Mouse (Mus musculus) lung, embryonic 14.5 days (tissue): ENCODE data around the gene Krt9. TPM values are rescaled to one million over a fixed set of nuclear protein-coding genes. Genes with fewer than 3 reads are reported as not detected.

Experiments used
- ATAC-seq: fragments of 200-750 bp; cut with Nextera tagmentation; 2 replicates; pipeline ENCODE4 v1.8.0; 2017; ENCODE audit warnings: mild to moderate bottlenecking, moderate TSS enrichment, moderate library complexity; ENCODE audit not compliant: insufficient read depth
- DNase-seq: peaks from one replicate; pipeline ENCODE4 v3.0.0-alpha.2; 2015
- H3K27ac ChIP-seq: fragments of 300-500 bp; sonication (generic); 2 replicates; pipeline ENCODE4 v1.5.1; 2014; ENCODE audit warnings: low read depth, mild to moderate bottlenecking, moderate library complexity
- H3K27me3 ChIP-seq: fragments of 300-500 bp; sonication (generic); 2 replicates; pipeline ENCODE4 v1.6.1; 2014; ENCODE audit warnings: low read length, control low read depth; ENCODE audit not compliant: insufficient read depth
- H3K36me3 ChIP-seq: fragments of 300-500 bp; sonication (generic); 2 replicates; pipeline ENCODE4 v1.6.1; 2014; ENCODE audit warnings: control low read depth; ENCODE audit not compliant: insufficient read depth
- H3K4me1 ChIP-seq: fragments of 300-500 bp; sonication (generic); 2 replicates; pipeline ENCODE4 v1.6.1; 2014; ENCODE audit warnings: antibody characterized with exemption, control low read depth; ENCODE audit not compliant: insufficient read depth
- H3K4me2 ChIP-seq: fragments of 300-500 bp; sonication (generic); 2 replicates; pipeline ENCODE4 v1.6.1; 2014; ENCODE audit warnings: mild to moderate bottlenecking
- H3K4me3 ChIP-seq: fragments of 300-500 bp; sonication (generic); 2 replicates; pipeline ENCODE4 v1.5.1; 2014; ENCODE audit warnings: low read depth, low read length
- H3K9ac ChIP-seq: fragments of 300-500 bp; sonication (generic); 2 replicates; pipeline ENCODE4 v1.6.1; 2014
- H3K9me3 ChIP-seq: fragments of 300-500 bp; sonication (generic); 2 replicates; pipeline ENCODE4 v1.6.1; 2016; ENCODE audit warnings: low read depth, low read length, control low read depth
- CTCF ChIP-seq: IDR thresholded peaks from 2 replicates; pipeline ENCODE4 v1.5.1; 2016; ENCODE audit warnings: antibody characterized with exemption, low read depth
- WGBS: fragments of 180-500 bp; shearing (Covaris S2); extraction: QIAGEN DNeasy Blood & Tissue Kit; methylation state at CpG from one replicate; pipeline ENCODE4 v1.1.7; 2014; 5-methylcytosine and 5-hydroxymethylcytosine counted together
- polyA plus RNA-seq: library from polyadenylated mRNA; unstranded; fragments of >200 nt; fragmentation: Nextera tagmentation; extraction: Ambion mirVana; gene quantifications from 2 replicates; pipeline ENCODE4 v1.2.1, GENCODE M21; 2014

The Krt9 gene
- polyA plus RNA-seq, 1 experiment from 2014 or later = not detected

DNA sequence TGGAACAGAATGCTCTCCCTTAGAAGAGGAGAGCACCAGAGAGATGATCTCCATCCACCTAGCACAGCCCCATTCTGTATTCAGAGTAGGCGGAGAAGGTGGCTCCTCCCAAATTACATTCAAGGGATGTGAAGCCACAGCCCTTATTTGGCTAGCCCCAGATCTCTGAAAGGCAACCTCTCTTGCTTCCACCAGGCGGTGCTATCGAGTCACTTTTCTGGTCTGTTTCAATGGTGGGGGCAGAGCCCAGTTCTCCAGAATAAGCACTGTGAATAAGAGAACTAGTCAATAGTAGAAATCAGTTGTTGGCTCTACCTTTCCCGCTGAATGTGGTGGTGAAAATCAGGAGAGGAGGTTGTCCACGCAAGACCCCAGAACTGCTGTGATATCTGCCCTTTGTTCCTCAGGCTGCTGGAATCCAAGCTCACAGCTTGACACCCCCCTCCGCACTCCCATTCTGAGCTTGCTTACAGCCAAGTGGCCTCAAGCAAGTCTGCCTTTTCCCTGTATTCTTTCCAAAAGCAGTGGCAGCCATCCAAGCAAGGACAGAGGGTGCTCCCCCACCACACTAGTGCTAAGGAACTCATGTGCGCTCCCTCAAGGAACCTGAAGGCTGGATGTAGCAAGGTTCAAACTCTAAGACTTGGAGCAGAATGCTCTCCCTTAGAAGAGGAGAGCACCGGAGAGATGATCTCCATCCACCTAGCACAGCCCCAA is 7.2 kb upstream of the Krt9 start:
- Histone ChIP-seq H3K27me3 (no peaks in the 10 kb centered on the region), H3K27ac (no peak overlapping the region), H3K4me3 (no peak overlapping the region), H3K9me3 (no peaks in the 10 kb centered on the region), H3K36me3 (no peaks in the 10 kb centered on the region), H3K4me2 (no peak overlapping the region), H3K9ac (no peak overlapping the region), H3K4me1 (no peaks in the 10 kb centered on the region)
- DNase-seq = peak; percentile 31
- WGBS = 41% methylated on average over 8 of the region's 8 CpGs
- TF ChIP-seq CTCF = peak; percentile 57
- ATAC-seq = no peak

GRCm38 (mm10) chr11:100198666-100199065 is 5.6 kb upstream of the Krt9 start:
- H3K4me1 ChIP-seq = no peaks in the 10 kb centered on the region
- no peak for DNase-seq
- H3K27ac ChIP-seq = no peak overlapping the region
- no peaks in the 10 kb centered on the region for H3K9me3 ChIP-seq
- ATAC-seq = no peak
- no peak overlapping the region for H3K4me2 ChIP-seq
- no peaks in the 10 kb centered on the region for H3K36me3 ChIP-seq
- H3K27me3 ChIP-seq = no peaks in the 10 kb centered on the region
- no peak for TF ChIP-seq CTCF
- H3K9ac ChIP-seq = no peak overlapping the region
- no peak overlapping the region for H3K4me3 ChIP-seq
- 64% methylated on average over 4 of the region's 4 CpGs for WGBS

- no peak overlapping the region for H3K27ac ChIP-seq
- no peak for DNase-seq
- no peaks in the 10 kb centered on the region for H3K27me3 ChIP-seq
- ATAC-seq = no peak
- no peak for TF ChIP-seq CTCF
- H3K4me3 ChIP-seq = no peak overlapping the region
- no peaks in the 10 kb centered on the region for H3K4me1 ChIP-seq
- no peak overlapping the region for H3K9ac ChIP-seq
- no peaks in the 10 kb centered on the region for H3K36me3 ChIP-seq
- H3K4me2 ChIP-seq = no peak overlapping the region
- 93% methylated on average over 3 of the region's 3 CpGs for WGBS
- no peaks in the 10 kb centered on the region for H3K9me3 ChIP-seq
These were observed 1.2 kb downstream of the Krt9 start for GRCm38 (mm10) chr11:100191820-100192219.

DNA sequence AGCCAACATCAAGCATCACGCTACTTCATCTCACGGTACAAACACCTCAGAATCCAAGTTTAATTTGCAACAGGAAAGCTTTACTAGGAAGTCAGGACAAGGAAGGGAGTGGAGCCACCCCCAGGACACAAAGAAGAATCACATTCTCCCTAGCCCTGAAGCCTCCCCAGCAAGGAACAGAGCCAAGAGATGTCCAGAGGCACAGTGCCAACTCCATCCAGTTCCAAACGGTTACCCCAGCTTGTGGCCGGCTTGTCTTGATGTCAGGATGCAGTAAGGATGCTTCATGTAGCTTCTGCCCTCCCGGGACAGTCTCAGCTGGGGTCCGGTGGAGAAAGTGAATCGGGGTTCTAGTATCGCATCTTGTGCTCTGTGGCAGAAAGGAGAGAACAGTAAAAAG is 6.3 kb downstream of the Krt9 start:
- WGBS = 83% methylated on average over 8 of the region's 8 CpGs
- no peak for TF ChIP-seq CTCF
- no peaks in the 10 kb centered on the region for H3K9me3 ChIP-seq
- H3K4me1 ChIP-seq = no peaks in the 10 kb centered on the region
- H3K36me3 ChIP-seq = no peaks in the 10 kb centered on the region
- DNase-seq (no peak), ATAC-seq (no peak)
- H3K4me3 ChIP-seq = no peak overlapping the region
- no peak overlapping the region for H3K9ac ChIP-seq
- no peaks in the 10 kb centered on the region for H3K27me3 ChIP-seq
- H3K27ac ChIP-seq = no peak overlapping the region
- no peak overlapping the region for H3K4me2 ChIP-seq

DNA sequence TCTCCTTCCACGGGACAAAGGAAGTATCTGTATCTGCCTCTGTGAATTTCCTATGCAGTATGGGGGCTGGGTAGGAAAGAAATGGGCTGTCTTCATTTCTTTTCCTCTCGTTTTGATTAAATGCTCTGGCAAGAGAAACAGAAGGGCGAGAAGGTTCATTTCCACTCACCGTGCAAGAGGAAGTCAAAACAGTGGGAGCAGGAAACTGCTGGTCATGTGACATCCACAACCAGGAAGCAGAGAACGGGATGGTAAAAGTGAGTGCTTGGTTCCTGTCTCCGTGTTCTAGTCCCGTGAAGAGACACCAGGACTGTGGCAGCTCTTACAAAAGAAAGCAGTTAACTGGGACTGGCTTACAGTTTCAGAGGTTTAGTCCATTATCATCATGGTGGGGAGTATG is 11.3 kb downstream of the Krt9 start:
- Histone ChIP-seq H3K36me3 (no peaks in the 10 kb centered on the region), H3K4me1 (no peaks in the 10 kb centered on the region), H3K4me2 (no peak overlapping the region), H3K27ac (no peak overlapping the region), H3K9ac (no peak overlapping the region), H3K4me3 (no peak overlapping the region), H3K27me3 (no peaks in the 10 kb centered on the region), H3K9me3 (no peaks in the 10 kb centered on the region)
- TF ChIP-seq CTCF = no peak
- DNase-seq (no peak), ATAC-seq (no peak)
- WGBS = 75% methylated on average over 7 of the region's 7 CpGs

DNA sequence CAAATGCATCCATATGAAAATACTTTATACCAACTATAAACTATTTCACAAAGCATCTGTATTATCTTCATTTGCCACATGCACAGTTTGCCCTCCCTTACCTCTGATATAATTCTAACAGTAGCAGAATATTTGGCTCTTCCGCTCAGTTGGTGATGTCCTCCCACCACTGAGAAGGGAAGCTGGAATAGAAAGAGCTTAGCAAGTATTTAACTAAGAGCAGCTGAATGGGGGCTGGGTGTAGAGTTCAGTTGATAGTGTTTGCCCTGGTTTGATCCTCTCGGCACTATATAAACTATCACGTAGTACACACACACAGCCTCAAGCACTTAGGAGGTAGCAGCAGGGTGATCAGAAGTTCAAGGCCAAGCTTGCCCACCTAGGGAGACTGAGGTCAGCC is 13.8 kb downstream of the Krt9 start:
- ATAC-seq = no peak
- H3K4me2 ChIP-seq = no peak overlapping the region
- WGBS = 23% methylated on average over 3 of the region's 3 CpGs
- TF ChIP-seq CTCF = no peak
- H3K4me1 ChIP-seq = no peaks in the 10 kb centered on the region
- no peaks in the 10 kb centered on the region for H3K27me3 ChIP-seq
- no peaks in the 10 kb centered on the region for H3K36me3 ChIP-seq
- no peak overlapping the region for H3K27ac ChIP-seq
- H3K9me3 ChIP-seq = no peaks in the 10 kb centered on the region
- DNase-seq = no peak
- no peak overlapping the region for H3K9ac ChIP-seq
- no peak overlapping the region for H3K4me3 ChIP-seq

- 73% methylated on average over 5 of the region's 5 CpGs for WGBS
- H3K4me2 ChIP-seq = no peak overlapping the region
- no peaks in the 10 kb centered on the region for H3K36me3 ChIP-seq
- no peak overlapping the region for H3K4me3 ChIP-seq
- H3K9me3 ChIP-seq = no peaks in the 10 kb centered on the region
- no peak overlapping the region for H3K9ac ChIP-seq
- ATAC-seq (no peak), DNase-seq (no peak)
- H3K4me1 ChIP-seq = no peaks in the 10 kb centered on the region
- H3K27ac ChIP-seq = no peak overlapping the region
- no peaks in the 10 kb centered on the region for H3K27me3 ChIP-seq
- TF ChIP-seq CTCF = no peak
These were observed 14.7 kb downstream of the Krt9 start for GRCm38 (mm10) chr11:100178307-100178706.
